Mouse (Mus musculus) urinary bladder, postnatal 36 days (tissue): ENCODE results near the gene Hist3h2ba.
A peak's percentile ranks its signal among the peaks of the same experiment; 100 is the strongest.

Source experiments
- DNase-seq, 2 experiments: peaks; one replicate each; pipeline ENCODE4 v3.0.0; 2022; ENCODE audit warnings: low spot score in 2 of 2, mixed read lengths in 1 of 2

Gene Hist3h2ba

GRCm38 (mm10) chr11:58985299-58985917, 36.7 kb downstream of the Hist3h2ba start:
- no peak for DNase-seq

GRCm38 (mm10) chr11:58989166-58989565, 40.4 kb downstream of the Hist3h2ba start:
- no peak for DNase-seq

- DNase-seq: no peak
Measured at GRCm38 (mm10) chr11:58990141-58990540, 41.4 kb downstream of the Hist3h2ba start.

DNA sequence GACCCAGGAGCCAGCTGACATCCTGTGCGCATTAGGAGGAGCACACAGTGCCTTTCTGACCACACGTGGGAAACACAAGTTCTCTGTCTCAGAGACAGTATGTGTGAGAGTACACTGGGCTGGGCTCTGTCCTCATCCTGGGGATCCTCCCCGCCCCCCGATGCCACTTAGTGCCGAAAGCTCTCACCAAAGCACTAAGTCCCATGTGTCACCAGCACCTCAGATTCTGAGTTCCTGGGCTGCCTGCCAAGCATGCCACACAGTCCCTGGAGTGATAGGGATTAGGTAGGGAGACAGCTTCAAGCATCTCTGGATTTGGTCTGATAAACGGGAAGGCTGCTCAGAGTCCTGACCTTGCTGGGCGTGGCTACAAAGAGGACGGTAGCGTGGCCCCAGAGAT, 42.1 kb downstream of the Hist3h2ba start:
- no peak for DNase-seq

DNA sequence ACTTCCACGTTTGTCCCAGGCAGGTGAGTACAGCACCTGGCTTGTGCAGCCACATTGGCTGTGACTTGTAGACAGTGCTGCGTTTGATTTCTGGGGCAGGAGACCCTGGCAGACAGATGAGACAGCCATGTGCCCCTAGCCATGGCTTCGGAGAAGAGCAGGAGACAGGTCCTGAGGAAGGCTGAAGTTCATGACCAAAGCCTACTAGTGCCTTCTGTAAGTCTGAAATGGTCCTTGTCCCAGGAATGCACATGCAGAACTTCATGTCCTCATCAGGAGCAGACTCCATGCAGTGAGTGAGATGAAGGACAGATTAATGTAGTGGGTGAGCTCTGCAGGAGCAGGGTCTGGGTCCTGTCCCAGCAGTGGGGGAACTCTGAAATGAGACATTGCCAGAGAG, 43.2 kb downstream of the Hist3h2ba start:
- no peak for DNase-seq

DNA sequence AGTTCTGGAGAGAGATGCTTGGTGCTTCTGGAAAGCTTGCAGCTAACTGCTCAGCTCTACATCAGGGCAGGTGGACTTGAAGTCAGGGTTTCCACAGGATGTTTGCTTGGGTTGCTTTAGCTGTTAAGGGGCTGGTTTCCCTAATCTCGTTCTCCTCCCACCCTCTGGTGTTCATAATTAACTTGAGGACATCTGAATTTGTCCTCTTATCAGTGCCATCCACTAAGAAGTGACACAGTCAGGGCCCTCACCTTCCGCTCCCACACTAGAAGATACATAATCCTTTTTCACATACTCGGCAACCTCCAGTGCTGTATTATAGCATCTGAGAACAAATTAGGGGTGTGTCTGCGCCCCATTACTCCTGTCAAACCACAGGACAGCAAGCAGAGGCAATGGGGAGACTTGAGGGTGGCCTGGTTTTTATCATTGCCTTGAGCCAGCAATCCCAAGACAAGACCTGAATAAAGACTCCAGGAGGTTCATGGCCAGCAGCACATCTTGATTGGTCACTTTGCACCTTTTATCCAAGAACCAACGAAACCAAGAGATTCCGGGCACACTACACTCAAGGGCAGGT, 44.5 kb downstream of the Hist3h2ba start:
- no peak for DNase-seq

DNA sequence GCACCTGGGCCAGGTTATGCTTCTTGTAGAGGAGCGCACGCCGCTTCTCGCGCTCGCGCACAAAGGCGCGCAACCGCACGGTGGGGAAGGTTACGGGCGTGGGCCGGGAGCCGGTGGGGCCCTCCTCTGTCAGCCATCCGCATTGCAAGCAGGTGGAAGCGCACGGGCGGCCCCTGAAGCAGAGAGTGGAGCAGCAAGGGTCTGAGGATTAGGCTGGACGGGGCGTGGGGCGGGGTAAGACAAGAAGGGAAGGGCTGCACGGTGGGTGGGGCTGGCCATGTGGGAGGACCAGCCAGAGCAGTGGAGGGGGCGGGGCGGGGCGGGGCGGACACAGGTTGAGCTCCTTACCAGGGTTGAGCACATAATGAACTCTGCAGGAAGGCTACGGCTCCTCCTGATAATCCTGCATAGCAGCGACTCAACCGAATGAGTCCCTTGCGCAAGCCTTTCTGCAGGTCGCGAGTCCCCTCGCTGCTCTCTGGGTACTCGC, 45.7 kb downstream of the Hist3h2ba start:
- DNase-seq: peak; percentile 11 to 36

GRCm38 (mm10) chr11:58995061-58995806, 46.5 kb downstream of the Hist3h2ba start:
- DNase-seq: no peak

DNA sequence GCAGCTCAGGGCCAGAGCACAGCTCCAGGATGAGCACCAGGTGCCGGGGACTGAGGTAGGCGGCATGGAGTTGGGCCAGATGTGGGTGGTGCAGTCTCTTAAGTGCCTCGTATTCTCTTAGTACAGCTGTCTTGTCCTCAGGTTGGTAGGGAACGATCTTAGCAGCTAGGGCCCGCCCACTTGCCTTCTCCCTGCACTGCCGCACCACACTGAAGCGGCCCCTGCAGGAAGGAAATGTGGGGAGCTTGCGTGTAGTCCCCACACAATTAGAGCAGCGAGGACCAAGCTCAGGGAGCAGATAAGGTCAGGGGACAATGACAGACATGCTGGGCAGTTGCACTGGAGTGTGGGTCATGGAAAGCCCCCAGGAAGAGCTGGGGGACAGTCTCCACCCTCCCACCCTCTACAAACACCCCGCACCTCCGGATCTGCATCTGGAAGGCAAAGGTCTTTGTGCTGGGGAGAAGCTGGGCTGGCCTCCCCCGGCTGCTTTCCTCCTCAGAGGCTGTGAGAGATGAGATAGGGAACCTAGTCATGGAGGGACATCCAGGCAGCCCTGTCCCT, 47.2 kb downstream of the Hist3h2ba start:
- no peak for DNase-seq

DNA sequence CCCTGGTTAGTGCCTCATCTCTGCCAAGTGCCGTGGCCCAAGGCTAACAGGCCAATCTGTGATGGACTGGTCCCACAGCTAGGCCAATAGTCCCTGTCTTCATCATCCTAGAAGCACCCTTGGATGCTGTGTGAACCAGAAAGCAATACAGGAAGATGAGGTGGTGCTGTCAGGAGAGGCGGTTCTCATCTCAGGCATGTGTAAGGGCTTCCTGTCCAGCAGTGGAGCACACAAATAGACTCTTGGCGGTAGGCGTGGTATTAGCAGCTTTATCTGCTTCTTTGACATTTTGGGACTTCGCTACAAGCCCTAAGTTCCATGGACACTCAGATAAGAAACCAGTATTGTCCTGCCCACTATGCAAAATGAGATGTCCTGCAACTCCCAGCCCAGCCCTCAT, 48.8 kb downstream of the Hist3h2ba start:
- DNase-seq: no peak
